In the genomic region with DNA sequence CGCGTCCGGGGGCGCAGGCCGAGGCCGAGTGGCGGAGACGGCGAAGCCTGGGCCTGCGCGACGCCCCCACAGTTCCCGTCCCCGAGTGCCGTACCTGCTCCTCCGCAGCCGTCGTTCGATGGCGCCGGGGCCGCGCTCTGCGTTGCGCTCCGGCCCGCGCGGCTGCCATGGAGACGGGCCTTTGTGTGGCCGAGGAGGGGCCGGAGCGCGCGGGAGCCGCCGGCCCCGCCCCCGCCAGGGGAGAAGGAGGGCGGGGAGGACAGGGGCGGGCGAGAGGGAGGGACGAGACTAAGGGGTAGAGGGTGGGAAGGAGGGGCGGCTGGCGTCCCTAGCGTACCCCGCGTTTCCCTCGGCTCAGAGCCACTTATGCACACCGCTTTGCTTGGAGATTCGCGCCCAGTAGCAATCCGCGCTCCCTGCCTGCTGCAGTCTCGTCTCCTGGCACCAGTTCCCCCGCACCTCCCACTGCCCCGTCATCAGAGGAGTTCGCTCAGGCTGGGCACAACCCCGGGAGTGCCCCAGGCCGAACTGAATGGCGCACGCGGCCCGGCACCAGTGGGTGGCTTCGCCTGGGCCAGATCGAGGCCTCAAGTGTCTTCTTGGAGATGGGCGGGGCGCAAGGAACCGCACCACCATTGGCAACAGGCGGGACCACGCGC, we compare ENCODE assay signal across 7 mouse cellular contexts. TPM values are rescaled to one million over a fixed set of nuclear protein-coding genes. Genes with fewer than 3 reads are reported as not detected.
DNase-seq lines count a peak whose midpoint lies in the region; TF ChIP-seq lines count a peak whose summit lies in the region.

Gene Plxnb2, minus strand, starts transcription at position 218 of the 659 bp plus-strand sequence.

- peak within 1 kb of the TSS; percentile 95 for H3K27ac ChIP-seq in cortical plate, adult 2 months (ENCODE audit: insufficient read depth, low read length)

- peaks cover 9% of the 10 kb centered on the region for H3K36me3 ChIP-seq in megakaryocyte, embryonic 14.5 days (replicated peaks; ENCODE audit: low read length)

- H3K9me3 ChIP-seq in megakaryocyte, embryonic 14.5 days = no peaks in the 10 kb centered on the region

- H3K4me1 ChIP-seq in cortical plate, adult 2 months (ENCODE audit: control insufficient read depth, insufficient read depth, low read length) = peaks cover 5% of the 10 kb centered on the region
- peaks cover 87% of the 10 kb centered on the region for H3K4me1 ChIP-seq in megakaryocyte, embryonic 14.5 days

- peak within 1 kb of the TSS; percentile 45 for H3K4me3 ChIP-seq in cortical plate, adult 2 months (ENCODE audit: insufficient read depth, low read length)
- peak within 1 kb of the TSS; percentile 95 for H3K4me3 ChIP-seq in megakaryocyte, embryonic 14.5 days (replicated peaks)

- peaks cover 63% of the 10 kb centered on the region for H3K27me3 ChIP-seq in megakaryocyte, embryonic 14.5 days (replicated peaks)

- no peak for TF ChIP-seq CTCF in cortical plate, adult 2 months (IDR thresholded peaks at IDR 0.05; ENCODE audit: extremely low read depth, insufficient read depth, low read length)

- intact Hi-C loops in gastrocnemius, postnatal 14 days (cut with DNase I; ENCODE audit: low total_unique reads) = no loop called here
- intact Hi-C loops in left cerebral cortex, postnatal 10 days (cut with DNase I) = loop anchor here (5.0 kb wide), 1 partner anchor 53 kb away; the partner anchor contains the start of gene Hdac10

- TF ChIP-seq POLR2A in cortical plate, adult 2 months (IDR thresholded peaks at IDR 0.05; ENCODE audit: extremely low read depth, insufficient read depth, low read length) = peak; percentile 60; the same call in 1 of the 2 replicates

- DNase-seq in adrenal gland, postnatal 10 days = peak; percentile 88
- DNase-seq in gastrocnemius, postnatal 14 days = peak; percentile 82
- DNase-seq in induced T-regulatory cell, adult 2 months (ENCODE audit: low read depth) = peak; percentile 30
- peak; percentile 76 to 89 for DNase-seq in left cerebral cortex, postnatal 10 days (ENCODE audit: extremely low spot score in 1 of 2, low spot score in 2 of 2)
- DNase-seq in right cerebral cortex, postnatal 36 days (ENCODE audit: low spot score in 2 of 2) = peak; percentile 69 to 72

RNA-seq across cellular contexts. Expression of gene Plxnb2, which starts in this region (rescaled TPM):
- total RNA-seq in adrenal gland, postnatal 10 days (2021) = 100 to 1,000 TPM in 1 of 2 experiments, 10 to 100 TPM in 1; 96.8 to 105 TPM
- polyA plus RNA-seq in cortical plate, adult 2 months (2012; rRNA removed) = 51.0 and 52.9 TPM in 2 replicates
- total RNA-seq in gastrocnemius, postnatal 14 days (2021) = 10 to 100 TPM; 20.9 to 23.8 TPM
- 10 to 100 TPM; 49.0 to 52.3 TPM for total RNA-seq in left cerebral cortex, postnatal 10 days (2021)
- 71.6 and 100 TPM in 2 replicates for polyA plus RNA-seq in megakaryocyte, embryonic 14.5 days (2012; ENCODE audit: insufficient read depth, low replicate concordance)

Comparison
In these comparisons a context has a peak if more than half of its experiments do, and no peak if none do; other contexts are left out.
1. Peak in every context shown above with its lines: DNase-seq, H3K4me3 ChIP-seq and H3K27ac ChIP-seq.
2. DNase-seq: peak in every context shown above with its lines; median percentile 88 in adrenal gland, postnatal 10 days; 82 in left cerebral cortex, postnatal 10 days; 82 in gastrocnemius, postnatal 14 days; 70 in right cerebral cortex, postnatal 36 days; 30 in induced T-regulatory cell, adult 2 months.